Mouse (Mus musculus) lung, adult 2 months (tissue): ENCODE data around the gene Pcdh11x.

Source experiments
- CTCF ChIP-seq: fragments of 200-500 bp; IDR thresholded peaks from 2 replicates; pipeline ENCODE4 v1.5.1; 2011; ENCODE audit warnings: mild to moderate bottlenecking, low read length, control low read depth; ENCODE audit not compliant: insufficient read depth
- POLR2A ChIP-seq: fragments of 200-500 bp; IDR thresholded peaks from 2 replicates; pipeline ENCODE4 v1.6.1; 2011; ENCODE audit warnings: low read depth, mild to moderate bottlenecking, control low read depth, low read length, borderline replicate concordance; ENCODE audit errors: extremely low read depth

DNA sequence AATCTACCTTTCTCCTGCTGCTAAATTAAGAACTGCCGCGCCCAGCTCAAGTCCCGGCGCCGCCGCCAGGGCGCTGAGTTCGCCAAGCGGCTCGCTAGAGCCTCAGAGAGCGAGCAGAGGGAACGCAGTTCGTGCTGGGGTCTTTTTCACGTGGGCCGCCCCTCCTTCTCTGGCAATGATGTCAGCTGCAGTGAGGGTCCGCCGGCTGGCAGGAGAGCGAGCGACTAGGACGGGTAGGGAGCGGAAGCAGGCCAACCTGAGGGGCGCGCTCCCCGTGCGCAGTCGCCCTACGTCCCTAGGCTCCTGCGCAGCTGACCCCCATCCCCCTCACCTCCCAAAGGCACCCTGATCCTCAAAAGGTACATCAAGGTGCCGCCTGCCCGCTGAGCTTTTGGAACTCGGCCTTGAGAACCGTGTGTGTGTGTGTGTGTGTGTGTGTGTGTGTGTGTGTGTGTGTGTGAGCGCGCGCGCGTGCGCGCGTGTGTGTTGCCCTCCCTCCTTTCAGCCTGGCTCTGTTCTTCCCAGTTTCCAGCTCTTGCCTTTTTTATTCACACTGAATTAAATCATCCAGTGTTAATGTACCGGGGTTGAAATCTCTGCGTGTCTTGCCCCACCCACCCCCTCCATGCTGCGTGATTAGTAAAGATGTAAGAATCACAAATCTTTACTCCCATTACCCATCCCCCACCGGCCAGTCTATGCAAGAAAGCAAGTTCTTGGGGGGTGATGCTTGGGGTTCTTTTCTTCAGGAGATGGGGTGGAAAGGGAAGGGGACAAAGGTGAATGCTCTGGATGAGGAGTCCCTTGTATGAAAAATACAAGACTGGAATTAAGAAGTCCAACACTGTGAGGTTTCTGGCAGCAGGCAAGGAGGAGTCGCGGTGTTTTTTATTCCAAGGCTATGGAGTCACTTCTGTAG lies 3.0 kb downstream of the Pcdh11x start:
- TF ChIP-seq CTCF: no peak
- no peak for TF ChIP-seq POLR2A
